In genomic region chr2:110508162-110508748, GRCm38 (mm10) we compare ENCODE assay signal across 30 mouse cellular contexts.
"Had no signal": no experiment of that assay in that cellular context is flagged by ENCODE, and none has a peak within 500 bp of the region (broad histone marks: within the 10 kb centered on the region; RNA-seq: fewer than 3 reads in every experiment).

No protein-coding gene starts in this region.

- H3K9ac ChIP-seq: limb, embryonic 12.5 days; limb, embryonic 15.5 days; liver, embryonic 12.5 days; liver, embryonic 13.5 days; liver, embryonic 14.5 days; liver, embryonic 15.5 days; liver, postnatal 0 days; lung, embryonic 14.5 days; lung, embryonic 15.5 days; midbrain, embryonic 12.5 days; midbrain, embryonic 13.5 days; midbrain, embryonic 15.5 days had no signal

- H3K9me3 ChIP-seq: limb, embryonic 12.5 days; limb, embryonic 15.5 days; liver, embryonic 12.5 days; liver, embryonic 13.5 days; liver, embryonic 15.5 days; lung, embryonic 15.5 days; megakaryocyte, embryonic 14.5 days; midbrain, embryonic 10.5 days; midbrain, embryonic 12.5 days; midbrain, embryonic 13.5 days; midbrain, embryonic 15.5 days had no signal

- ATAC-seq: liver, embryonic 12.5 days; liver, postnatal 0 days; lung, postnatal 0 days; midbrain, embryonic 13.5 days; midbrain, embryonic 15.5 days; midbrain, embryonic 16.5 days had no signal

- H3K4me1 ChIP-seq: limb, embryonic 15.5 days; liver, embryonic 12.5 days; liver, embryonic 13.5 days; liver, embryonic 15.5 days; lung, embryonic 15.5 days; megakaryocyte, embryonic 14.5 days; midbrain, embryonic 10.5 days; midbrain, embryonic 12.5 days; midbrain, embryonic 13.5 days; midbrain, embryonic 15.5 days had no signal

- DNase-seq: left cerebral cortex, postnatal 4 days; liver; liver, embryonic 13.5 days; liver, postnatal 0 days; lung, adult 18-20 months; lung, adult 2 months; lung, embryonic 14.5 days; lung, postnatal 10 days; lung, postnatal 14 days; lung, postnatal 36 days; lung, postnatal 4 days; midbrain, embryonic 14.5 days had no signal

- H3K4me2 ChIP-seq: limb, embryonic 12.5 days; limb, embryonic 15.5 days; liver, embryonic 11.5 days; liver, embryonic 12.5 days; liver, embryonic 13.5 days; liver, embryonic 15.5 days; lung, embryonic 14.5 days; lung, embryonic 15.5 days; midbrain, embryonic 11.5 days; midbrain, embryonic 12.5 days; midbrain, embryonic 13.5 days; midbrain, embryonic 15.5 days had no signal

- H3K27me3 ChIP-seq: limb, embryonic 12.5 days; limb, embryonic 15.5 days; liver, embryonic 12.5 days; liver, embryonic 13.5 days; liver, embryonic 15.5 days; lung, embryonic 15.5 days; megakaryocyte, embryonic 14.5 days; midbrain, embryonic 12.5 days; midbrain, embryonic 13.5 days; midbrain, embryonic 15.5 days had no signal

- H3K4me3 ChIP-seq: left cerebral cortex, adult 2 months; limb, embryonic 12.5 days; limb, embryonic 15.5 days; liver, embryonic 12.5 days; liver, embryonic 13.5 days; liver, embryonic 15.5 days; lung, embryonic 15.5 days; megakaryocyte, embryonic 14.5 days; midbrain, embryonic 10.5 days; midbrain, embryonic 12.5 days; midbrain, embryonic 13.5 days; midbrain, embryonic 15.5 days; myocyte had no signal

- H3K36me3 ChIP-seq: limb, embryonic 12.5 days; limb, embryonic 15.5 days; liver, embryonic 12.5 days; liver, embryonic 13.5 days; liver, embryonic 15.5 days; lung, embryonic 15.5 days; midbrain, embryonic 10.5 days; midbrain, embryonic 12.5 days; midbrain, embryonic 13.5 days; midbrain, embryonic 15.5 days had no signal

- H3K27ac ChIP-seq: left cerebral cortex, adult 2 months; limb, embryonic 15.5 days; liver, embryonic 12.5 days; liver, embryonic 13.5 days; liver, embryonic 14.5 days; liver, embryonic 15.5 days; lung, embryonic 15.5 days; macrophage; midbrain, embryonic 10.5 days; midbrain, embryonic 12.5 days; midbrain, embryonic 13.5 days; midbrain, embryonic 15.5 days had no signal
